Mouse (Mus musculus) gastrocnemius, adult 2 months (tissue): ENCODE data around the gene Mapk8ip3. TPM values are rescaled to one million over a fixed set of nuclear protein-coding genes. Genes with fewer than 3 reads are reported as not detected.

ENCODE experiments used
- DNase-seq: peaks from one replicate; pipeline ENCODE4 v3.0.0; 2022
- H3K27ac ChIP-seq: fragments of 200-600 bp; 2 replicates; pipeline ENCODE4 v1.8.1; 2022; ENCODE audit warnings: mild to moderate bottlenecking
- H3K4me3 ChIP-seq: fragments of 200-600 bp; 2 replicates; pipeline ENCODE4 v1.8.1; 2022; ENCODE audit warnings: mild to moderate bottlenecking, moderate library complexity
- CTCF ChIP-seq: fragments of 200-600 bp; IDR thresholded peaks from 2 replicates; pipeline ENCODE4 v1.8.1; 2022; ENCODE audit warnings: antibody characterized with exemption, mild to moderate bottlenecking, moderate library complexity
- intact Hi-C: fragments of 180-260 bp; cut with DNase I; formaldehyde crosslinking; loops from one replicate; pipeline ENCODE4 v1.15.1; 2025
- total RNA-seq, 2 experiments: library from RNA; stranded (reverse); gene quantifications; 2 replicates each; pipeline ENCODE4 v1.2.3; 2021

Mapk8ip3 gene
- total RNA-seq, 2 experiments from 2014 or later = 19.3 to 21.8 TPM

DNA sequence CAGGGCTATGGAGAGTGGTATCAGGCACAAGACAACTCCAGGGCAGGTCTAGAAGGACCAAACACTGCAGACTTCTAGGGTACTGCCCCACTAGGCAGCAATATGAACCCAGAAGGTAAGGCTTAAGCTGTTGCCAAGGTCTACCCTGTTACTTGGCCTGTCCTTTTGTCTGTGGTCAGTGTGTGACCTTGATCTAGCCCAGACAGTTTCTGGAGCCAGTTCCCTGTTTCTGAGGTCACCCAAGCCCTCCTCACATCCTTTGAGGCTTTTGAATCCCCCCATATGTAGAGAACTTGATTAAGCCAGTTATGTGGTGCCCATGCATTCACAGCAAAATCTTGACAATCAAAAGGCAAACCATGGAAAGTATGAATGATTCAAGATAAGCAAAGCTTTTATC lies 1.1 kb downstream of the Mapk8ip3 start:
- DNase-seq = no peak
- intact Hi-C loops = loop anchor here (5.0 kb wide), 2 partner anchors 77 to 337 kb away; partner anchors contain the start of gene Ube2i
- Histone ChIP-seq H3K27ac (peak overlapping the region; percentile 91; the same call in 1 of the 2 replicates), H3K4me3 (peak overlapping the region; percentile 99)
- TF ChIP-seq CTCF = no peak

DNA sequence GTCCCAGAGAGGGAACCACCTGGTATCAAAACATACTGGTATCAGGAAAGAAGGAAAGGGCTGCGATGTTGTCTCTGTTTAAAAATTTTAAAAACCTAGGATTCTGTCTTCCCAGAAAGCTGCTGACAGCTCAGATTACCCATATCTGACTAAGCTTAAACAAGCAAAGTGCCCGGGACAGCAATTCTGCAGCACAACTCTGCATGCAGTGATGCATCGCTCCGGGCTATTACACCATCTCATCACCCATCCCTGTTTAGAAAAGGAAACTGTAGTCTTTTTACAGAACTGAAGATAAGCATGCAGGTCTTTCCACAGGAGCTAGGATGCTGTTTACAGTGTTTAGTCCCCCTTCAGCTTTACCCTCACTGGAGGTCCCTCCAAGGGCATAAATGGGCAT lies 1.9 kb downstream of the Mapk8ip3 start:
- intact Hi-C loops = loop anchor here (5.0 kb wide), 2 partner anchors 77 to 337 kb away; partner anchors contain the start of gene Ube2i
- H3K4me3 ChIP-seq = peak overlapping the region; percentile 99
- no peak overlapping the region for H3K27ac ChIP-seq
- no peak for TF ChIP-seq CTCF
- no peak for DNase-seq

DNA sequence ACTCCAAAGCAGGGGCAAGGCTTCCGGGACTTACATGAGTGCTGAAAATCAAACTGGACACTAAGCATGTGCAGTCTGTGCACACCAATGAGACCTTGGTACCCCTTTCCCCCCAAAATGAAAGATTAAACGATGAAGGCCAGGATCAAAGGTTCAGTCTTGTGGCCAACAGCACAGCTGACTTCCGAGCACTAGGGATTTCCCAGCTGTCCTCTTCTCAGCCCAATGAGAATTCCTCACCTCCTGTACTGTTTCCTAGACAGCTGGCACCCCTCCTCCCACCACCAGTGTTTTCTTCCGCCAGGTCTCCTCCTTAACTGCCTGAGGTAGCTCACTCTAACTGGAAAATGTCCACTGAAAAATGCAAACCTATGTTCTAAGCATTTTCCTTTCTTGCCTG lies 3.6 kb downstream of the Mapk8ip3 start:
- no peak for TF ChIP-seq CTCF
- no peak overlapping the region for H3K27ac ChIP-seq
- no peak for DNase-seq
- no peak overlapping the region for H3K4me3 ChIP-seq
- intact Hi-C loops = no loop called here

DNA sequence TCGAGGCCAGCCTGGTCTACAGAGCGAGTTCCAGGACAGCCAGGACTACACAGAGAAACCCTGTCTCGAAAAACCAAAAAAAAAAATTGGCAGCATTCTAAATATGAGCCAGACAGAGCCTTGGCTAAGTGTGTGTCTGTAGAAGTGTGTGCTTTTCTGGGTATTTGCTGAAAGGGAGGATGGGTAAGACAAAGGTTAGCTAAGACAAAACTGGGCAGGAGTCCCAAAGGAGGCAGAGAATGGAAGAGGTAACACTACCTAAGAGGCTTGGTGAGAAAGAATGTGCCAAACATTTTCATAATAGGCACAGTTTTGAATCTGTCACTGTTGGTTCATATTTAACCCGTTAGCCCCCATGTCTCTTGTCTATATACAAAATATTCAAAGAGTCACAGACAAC lies 4.3 kb downstream of the Mapk8ip3 start:
- intact Hi-C loops = no loop called here
- TF ChIP-seq CTCF = no peak
- no peak for DNase-seq
- H3K4me3 ChIP-seq = no peak overlapping the region
- no peak overlapping the region for H3K27ac ChIP-seq

DNA sequence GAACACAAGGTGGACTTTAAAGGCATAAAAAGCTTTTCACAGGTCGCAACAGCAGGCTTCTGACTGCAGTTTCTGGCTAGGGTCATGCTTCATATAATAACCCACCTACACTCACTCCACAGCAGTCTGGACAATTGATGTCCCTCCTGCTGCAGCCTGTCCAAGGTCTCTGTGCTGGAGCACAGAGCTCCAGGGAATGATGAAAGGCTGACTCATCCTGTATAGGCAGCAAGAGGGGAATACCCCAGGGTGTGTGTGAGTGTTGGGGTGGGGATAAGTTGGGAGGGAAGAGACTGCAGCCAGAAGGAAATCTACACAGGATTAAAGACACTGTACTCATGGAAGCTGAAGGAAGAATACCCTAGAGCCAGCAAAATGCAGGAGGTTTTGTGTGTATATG lies 7.3 kb downstream of the Mapk8ip3 start:
- H3K4me3 ChIP-seq = no peak overlapping the region
- H3K27ac ChIP-seq = no peak overlapping the region
- intact Hi-C loops = no loop called here
- TF ChIP-seq CTCF = no peak
- DNase-seq = no peak

DNA sequence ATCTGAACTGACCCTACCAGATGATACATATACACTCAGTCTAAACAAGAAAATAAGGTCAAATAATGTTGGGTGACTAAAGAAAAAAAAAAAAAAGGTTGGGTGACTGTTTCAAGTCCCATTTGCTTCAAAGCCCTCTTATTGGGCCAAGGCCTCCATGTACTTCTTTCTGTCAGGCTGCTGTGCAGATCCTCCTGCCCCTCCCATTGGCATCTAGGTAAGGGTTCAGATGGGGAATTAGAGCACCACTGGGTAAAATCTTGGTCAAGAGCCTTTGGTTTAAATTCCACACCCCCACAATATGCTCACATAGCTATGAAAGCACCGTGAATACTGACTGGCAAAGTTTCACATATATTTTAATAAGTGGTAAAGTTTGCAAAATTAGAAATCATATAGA lies 13.5 kb downstream of the Mapk8ip3 start:
- TF ChIP-seq CTCF = no peak
- Histone ChIP-seq H3K4me3 (no peak overlapping the region), H3K27ac (no peak overlapping the region)
- intact Hi-C loops = no loop called here
- no peak for DNase-seq

DNA sequence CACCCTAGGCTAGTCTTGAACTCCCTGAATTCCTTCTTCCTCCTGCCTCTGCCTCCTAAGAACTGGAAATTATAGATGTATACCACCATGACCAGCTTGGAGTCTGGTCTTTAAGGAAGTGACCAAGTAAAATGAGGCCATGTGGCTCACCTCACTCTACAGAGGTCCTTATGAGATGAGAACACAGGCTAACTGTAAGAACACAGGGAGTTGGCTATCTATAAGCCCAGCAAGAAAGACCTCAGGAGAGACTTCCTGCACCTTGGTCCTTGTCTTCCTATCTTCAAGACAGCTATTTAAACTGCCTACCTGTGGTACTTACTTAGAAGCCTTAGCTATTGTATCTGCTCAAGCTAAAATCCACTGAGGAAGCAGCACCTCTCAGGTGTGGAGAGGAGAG lies 22.8 kb downstream of the Mapk8ip3 start:
- no peak for DNase-seq
- intact Hi-C loops = no loop called here
- H3K4me3 ChIP-seq = no peak overlapping the region
- H3K27ac ChIP-seq = no peak overlapping the region
- TF ChIP-seq CTCF = no peak

DNA sequence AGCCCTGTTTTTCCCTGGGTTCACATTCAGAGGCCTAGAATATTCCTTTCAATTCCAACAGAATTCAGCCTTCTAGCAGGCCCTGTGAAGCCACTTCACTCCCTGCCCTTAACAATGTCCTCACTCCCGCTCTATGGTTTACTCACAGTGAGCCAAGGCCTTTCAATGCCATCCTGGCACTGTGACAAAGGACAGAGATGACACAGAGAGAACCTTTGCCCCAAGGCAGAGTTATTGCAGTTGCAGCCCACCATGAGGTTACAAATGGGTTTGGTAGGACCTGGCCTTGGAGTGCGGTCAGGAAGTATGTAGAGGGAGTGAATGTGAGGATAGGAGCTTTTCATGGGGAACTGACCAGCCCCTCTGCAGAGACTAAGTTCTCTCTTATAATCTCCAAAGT lies 29.2 kb downstream of the Mapk8ip3 start:
- no peak for DNase-seq
- intact Hi-C loops = no loop called here
- no peak overlapping the region for H3K27ac ChIP-seq
- TF ChIP-seq CTCF = no peak
- no peak overlapping the region for H3K4me3 ChIP-seq

DNA sequence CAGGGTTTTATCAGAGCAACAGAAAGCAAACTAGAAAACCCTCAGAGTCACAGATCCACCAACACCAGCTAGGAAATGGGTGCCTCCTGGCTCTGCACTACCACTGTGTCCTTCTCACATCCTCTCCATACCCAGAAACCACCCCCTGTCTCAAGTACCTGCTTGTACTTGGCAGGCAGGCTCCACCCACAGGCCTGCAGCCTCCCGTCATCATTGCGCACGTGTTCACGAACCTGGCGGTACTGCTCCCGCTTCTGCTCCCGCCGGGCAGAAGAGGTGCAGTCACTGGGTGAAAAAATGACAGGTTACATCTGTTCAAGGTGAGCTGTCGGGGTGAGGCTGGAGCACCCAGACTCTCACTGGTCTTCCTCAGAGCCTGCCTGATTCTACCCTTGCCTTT lies 33.0 kb downstream of the Mapk8ip3 start:
- Histone ChIP-seq H3K4me3 (no peak overlapping the region), H3K27ac (no peak overlapping the region)
- intact Hi-C loops = no loop called here
- DNase-seq = peak; percentile 9
- no peak for TF ChIP-seq CTCF

DNA sequence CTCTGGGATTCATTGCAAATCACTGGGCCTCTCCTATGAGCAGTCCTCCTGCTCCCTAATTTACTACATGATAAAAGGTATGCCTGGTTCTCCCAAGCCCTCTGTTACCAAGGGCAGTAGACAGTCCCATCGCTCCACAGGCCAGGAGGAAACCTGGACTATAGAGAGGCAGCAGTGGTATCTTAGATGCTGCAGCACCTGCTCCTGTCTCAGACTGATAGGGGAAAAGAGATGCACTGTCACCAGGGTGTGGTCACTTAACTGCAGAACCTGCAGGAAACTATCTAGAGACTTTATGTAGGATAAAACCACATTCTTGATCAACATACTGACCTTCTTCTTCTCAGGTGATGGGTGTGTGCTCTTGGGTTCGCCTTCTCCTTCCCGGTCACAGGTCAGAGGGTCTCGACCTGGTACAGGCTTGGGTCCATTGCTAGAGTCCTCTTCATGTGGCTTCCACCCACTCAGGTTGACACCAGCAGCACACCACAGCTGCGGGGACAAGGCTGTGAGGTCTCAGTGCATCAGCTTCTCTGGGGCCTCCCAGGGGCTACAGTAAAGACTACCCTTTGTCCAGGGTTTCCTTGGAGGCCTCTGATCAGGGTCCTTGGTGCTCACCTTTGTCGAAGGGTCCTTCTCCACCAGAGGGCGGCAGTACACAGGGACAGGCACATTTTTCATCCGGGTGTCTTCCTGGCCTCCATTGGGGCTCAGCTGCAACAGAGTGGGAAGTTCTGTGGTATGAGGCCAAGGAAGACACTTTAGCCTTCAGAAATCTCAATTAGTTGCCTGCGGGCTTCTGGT lies 33.9 kb downstream of the Mapk8ip3 start:
- intact Hi-C loops = no loop called here
- Histone ChIP-seq H3K27ac (no peak overlapping the region), H3K4me3 (no peak overlapping the region)
- peak; percentile 59 for TF ChIP-seq CTCF
- DNase-seq = peak; percentile 41

DNA sequence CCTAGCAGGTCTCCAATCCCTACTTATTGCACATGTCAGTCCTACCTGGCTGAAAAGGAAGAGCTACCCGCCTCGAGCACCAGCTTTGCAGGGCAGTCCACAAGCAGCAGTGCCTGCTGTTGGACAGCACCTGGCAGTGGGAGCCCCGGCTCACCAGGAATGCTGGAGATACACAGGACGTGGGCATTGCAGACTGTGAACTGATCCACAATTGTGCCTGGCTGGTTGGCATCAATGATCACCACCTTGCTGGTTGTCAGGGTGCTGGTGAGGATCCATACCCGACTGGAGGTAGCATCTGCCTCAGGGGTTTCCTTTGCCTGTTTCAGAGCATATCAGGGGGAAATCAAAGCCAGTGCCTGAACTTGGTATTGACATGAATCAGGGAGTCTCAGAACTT lies 34.7 kb downstream of the Mapk8ip3 start:
- peak; percentile 14 for DNase-seq
- intact Hi-C loops = no loop called here
- Histone ChIP-seq H3K4me3 (no peak overlapping the region), H3K27ac (no peak overlapping the region)
- TF ChIP-seq CTCF = no peak

DNA sequence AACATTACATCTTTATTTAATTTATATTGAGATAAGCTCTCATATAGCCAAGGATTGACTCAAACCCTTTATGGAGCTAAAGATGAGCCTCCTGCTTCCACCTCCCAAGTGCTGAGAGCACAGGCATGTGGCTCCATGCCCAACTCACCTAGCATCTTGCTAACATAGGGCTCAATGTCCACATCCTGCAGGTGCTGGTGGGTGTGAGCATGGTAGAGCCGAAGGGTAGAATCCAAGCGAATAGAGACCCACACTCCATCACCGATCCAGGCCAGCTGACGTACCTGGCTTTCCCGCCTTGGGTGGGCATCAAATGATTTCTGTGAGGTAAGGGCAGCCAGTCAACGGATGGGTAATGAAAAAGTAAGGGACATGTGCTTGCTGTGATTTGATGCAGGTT lies 36.8 kb downstream of the Mapk8ip3 start:
- peak; percentile 14 for DNase-seq
- intact Hi-C loops = no loop called here
- Histone ChIP-seq H3K4me3 (no peak overlapping the region), H3K27ac (no peak overlapping the region)
- no peak for TF ChIP-seq CTCF

DNA sequence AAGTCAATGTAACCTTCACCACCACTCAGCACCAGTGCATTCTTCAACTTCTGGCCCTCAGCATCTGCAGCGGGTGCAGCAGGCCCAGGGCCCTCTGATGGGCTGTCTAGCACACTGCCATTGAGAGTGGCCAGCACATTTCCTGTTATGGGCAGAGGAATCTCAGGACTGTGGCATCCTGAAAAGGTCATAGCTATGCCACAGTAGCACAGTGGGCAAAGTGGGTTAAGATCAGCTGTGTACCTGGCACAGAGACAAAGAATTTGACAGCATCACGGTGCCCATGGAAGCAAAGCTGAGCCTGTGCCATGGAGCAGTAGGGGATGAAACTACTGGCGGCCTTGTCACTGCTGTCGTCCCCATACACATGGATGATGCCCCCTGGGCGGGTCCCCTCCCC lies 37.6 kb downstream of the Mapk8ip3 start:
- DNase-seq = peak; percentile 26
- H3K27ac ChIP-seq = no peak overlapping the region
- intact Hi-C loops = no loop called here
- H3K4me3 ChIP-seq = no peak overlapping the region
- no peak for TF ChIP-seq CTCF

DNA sequence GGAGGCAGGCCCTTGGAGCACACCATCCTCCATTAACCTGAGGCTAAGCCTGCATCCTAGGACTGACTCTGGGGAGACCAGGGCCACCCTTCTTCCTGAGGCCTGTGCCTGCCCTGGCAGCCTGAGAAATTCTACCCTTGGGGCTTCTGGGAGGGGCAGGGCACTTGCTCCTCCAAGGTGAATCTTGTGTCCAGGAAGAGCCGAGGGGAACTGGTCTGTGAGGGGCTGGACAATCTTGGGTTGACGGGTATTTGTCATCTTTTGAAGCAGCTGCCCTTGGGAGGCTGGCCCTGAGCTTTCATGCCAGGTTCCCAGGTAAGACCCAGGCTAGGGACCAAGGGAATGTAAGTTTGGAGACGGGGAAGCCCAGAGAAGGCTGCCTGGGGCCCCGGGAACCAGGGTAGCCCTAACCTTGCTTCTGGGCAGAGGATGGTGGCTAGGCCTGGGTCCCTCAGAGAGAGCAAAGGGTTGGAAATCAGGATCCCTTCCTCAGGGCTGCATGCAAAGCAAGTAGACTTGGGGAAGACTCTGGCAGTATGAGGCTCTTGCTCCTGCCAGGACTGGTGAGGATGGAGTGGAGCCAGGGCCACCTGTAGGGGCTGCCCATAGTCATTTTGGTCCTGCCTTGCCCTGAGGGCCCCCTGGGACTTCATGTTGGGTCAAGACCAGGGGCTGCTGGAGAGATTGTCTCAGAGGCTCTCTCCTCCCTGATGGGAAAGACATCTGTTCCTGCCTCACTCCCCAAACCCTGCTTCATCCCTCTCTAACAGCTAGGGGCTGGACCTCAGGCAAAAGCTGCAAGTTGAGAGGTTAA lies 38.5 kb downstream of the Mapk8ip3 start:
- Histone ChIP-seq H3K4me3 (no peak overlapping the region), H3K27ac (no peak overlapping the region)
- intact Hi-C loops = no loop called here
- peak; percentile 26 for DNase-seq
- TF ChIP-seq CTCF = no peak
